Mouse (Mus musculus): ENCODE results near the gene Hoxa10.

Hoxa10 gene

DNA sequence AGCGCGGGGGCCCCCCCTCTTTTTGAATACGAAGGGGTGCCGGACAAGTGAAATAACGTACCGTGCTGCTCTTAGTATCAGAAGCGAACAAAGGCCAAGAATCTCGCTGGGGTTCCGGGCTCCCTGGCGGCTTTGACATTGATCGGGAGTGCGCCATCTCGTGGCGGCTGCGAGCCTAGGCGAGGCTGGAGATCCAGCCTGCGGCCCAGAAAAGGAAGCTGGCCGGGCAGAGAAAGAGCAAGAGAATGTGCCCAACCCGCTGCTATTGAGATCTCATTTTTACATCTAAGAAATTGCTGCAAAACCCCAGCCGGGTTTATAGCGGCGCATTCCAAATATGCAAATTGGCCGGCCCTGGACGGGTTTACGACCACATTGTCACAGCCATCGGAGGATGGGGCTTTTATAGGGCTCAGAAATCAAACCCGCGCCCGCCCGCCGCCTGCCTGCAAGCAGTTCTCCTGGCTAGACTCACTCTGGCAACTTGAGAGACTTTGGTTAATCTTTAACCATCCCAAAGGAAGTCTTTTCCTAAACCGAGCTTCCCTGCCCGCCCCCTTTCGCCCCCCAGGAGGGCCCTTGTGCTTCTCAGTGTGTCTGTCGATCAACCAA lies at the start of gene Hoxa10:
Hoxa10 (minus strand) TSS at position 466 of the 612 bp plus-strand sequence.
- DNase-seq = peak; percentile 96

DNA sequence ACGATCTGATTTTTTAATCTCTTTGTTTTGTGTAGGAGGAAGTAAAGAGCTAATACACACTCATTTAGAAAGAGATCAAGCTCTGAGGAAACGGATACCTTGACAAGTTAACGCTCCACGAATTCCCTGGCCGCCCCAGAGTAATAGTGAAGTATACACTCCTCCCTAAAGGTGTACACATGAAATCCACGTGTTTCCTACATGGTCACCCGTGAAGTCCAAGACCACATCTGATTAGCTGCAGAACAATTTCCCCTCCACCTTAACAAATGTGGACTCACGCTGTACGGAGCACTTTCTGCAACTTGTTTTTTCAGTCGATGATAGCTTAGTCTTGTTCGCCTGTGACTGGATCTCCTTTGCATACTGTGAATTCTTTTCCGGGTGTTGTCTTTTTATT lies 49.5 kb upstream of the Hoxa10 start:
- no peak for DNase-seq

DNA sequence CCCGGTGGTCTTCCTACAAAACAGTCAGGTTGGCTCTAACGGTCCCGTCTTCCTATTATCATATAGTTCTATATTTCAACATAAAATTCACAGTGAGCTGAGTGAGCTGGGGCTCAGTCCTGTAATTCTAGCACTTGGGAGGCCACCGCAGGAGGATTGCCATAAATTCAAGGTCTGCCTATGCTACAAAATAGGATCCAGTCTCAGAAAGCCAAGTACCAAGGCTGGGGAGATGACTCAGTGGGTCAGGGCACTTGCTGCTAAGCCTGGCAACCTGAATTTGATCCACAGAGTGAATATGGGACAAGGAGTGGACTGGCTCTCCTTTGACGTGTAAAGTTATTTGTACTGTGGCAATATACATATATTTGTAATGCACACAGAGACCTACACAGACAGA lies 43.2 kb upstream of the Hoxa10 start:
- DNase-seq = no peak

DNA sequence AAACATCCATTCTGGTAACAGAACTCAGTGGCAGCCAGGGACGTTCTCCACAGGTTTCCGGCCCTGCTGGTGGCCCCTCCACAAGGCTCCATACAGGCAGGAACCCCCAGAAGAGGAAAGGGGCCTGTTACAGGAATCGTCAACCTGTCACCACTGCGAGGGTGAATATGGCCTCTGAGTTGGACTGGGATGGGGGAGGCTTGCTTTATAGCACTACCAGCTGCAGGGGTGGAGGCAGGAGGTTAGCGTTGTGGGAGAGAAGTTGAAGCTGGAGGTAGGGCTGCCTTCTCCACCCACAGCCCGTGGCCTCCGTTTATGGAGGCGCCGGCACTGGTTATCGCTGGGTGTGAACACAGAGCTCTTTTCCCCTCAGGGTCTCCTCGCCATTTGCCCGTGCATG lies 40.4 kb upstream of the Hoxa10 start:
- no peak for DNase-seq

DNA sequence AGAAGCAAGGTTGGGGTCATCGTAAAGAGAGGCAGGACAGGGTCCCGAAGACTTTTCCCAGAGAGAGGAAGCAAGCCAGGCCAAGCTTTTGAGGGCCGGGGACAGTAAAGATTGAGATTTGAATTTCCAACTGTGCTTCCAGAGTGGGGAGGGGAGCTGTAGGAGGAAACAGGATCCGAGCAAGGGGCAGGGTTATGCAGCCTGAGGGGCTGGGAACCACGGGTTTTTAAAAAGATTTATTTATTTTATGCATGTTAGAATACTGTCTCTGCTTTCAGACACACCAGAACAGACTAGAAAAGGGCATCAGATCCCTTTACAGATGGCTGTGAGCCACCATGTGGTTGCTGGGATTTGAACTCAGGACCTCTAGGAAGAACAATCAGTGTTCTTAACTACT lies 36.3 kb upstream of the Hoxa10 start:
- no peak for DNase-seq

DNA sequence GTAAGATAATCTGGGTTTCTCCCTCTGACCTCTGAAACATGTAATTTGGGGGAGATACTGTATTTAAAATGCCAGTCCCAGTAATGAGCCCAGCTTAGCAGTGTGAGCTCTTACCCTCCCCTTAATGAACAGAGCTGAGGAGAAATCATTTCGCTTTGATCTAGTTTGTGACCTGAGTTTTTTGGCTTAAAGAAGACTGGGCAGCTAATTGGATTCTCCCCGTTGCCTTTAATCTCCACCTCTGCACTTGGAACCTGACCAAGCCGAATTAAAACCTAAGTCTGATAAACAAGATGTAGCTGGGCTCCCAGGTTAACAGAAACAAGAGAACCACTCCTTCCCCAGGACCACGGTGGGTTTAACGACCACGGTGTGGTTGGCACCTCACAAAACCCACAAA lies 35.7 kb upstream of the Hoxa10 start:
- DNase-seq = no peak

DNA sequence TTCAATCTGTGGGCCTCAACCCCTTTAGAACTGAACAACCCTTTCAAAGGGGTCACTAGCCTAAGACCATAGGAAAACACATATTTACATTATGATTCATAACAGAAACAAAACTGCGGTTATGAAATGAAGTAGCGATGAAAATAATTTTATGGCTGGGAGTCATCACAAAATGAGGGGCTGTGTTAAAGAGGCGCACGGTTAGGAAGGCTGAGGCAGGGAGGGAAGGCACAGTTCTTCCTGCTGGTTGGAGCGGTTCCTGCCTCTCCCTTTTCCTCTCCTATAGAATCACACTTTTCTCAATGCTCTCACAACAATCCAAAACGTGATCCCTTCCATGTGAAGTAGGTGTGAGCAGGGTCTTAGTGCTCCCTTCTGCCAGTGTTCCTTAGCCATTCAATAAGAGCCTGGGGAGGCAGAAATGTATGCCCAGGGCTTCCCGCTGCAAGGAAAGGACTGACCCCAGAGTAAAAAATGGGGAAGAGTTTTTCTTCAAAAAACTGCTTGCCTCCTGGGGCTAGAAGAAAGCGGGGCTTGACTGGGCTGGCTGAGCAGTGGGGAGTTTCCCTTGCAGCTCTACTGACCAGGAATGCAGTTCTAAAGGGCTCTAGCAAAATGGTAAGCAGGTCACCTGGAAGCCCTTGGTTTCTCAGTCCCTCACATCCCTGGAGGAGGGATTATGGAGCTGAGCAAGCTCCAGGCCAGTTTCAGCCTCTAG lies 35.1 kb upstream of the Hoxa10 start:
- DNase-seq = no peak

DNA sequence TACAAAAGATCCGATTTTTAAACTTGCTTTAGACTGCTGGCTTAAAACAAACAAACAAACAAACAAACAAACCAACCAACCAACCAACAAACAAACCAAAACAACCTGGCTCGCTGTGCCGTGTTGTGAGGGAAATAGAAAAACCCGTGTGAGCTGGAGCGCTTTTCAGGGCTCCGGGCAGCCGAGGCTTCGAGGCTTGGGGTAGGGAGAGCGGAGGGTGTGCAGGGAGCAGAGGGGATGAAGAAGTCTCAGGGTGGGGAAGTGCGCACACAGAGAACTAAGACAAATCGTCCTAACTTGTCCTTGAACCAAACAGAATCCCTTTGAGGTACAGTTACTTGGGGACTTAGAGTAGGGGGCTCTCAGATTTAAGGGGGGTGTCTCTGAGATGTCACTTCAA lies 33.9 kb upstream of the Hoxa10 start:
- DNase-seq = no peak

DNA sequence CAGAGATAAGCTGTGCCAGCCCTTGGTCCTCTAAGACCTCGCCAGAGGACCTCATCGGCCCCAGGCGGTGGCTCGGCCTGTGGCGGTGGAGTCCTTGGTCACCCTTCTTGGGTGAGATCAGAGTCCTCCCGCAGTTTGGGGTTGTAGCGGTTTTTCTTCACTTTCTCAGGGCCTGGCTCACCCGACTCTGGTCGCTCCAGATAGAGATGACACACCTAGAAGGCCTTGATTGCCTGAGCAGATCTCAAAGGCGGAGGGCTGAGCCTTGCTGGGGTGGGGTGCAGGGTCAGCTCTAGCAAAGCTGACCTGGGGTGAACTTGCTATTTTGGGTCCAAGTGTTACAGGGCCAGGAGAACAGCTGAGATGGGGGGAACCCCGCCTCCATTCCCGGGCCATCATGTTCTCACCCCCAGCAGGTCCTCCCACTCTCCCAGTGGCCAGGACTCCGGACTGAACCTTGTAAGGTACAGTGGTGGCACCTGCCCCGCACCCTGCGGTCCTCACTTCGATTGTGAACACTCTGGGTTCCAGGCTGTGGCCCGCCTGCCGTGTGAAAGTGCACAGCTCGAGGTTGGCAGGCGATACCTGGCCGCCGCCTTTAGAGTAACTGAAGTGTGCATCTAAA lies 33.1 kb upstream of the Hoxa10 start:
- DNase-seq = no peak

DNA sequence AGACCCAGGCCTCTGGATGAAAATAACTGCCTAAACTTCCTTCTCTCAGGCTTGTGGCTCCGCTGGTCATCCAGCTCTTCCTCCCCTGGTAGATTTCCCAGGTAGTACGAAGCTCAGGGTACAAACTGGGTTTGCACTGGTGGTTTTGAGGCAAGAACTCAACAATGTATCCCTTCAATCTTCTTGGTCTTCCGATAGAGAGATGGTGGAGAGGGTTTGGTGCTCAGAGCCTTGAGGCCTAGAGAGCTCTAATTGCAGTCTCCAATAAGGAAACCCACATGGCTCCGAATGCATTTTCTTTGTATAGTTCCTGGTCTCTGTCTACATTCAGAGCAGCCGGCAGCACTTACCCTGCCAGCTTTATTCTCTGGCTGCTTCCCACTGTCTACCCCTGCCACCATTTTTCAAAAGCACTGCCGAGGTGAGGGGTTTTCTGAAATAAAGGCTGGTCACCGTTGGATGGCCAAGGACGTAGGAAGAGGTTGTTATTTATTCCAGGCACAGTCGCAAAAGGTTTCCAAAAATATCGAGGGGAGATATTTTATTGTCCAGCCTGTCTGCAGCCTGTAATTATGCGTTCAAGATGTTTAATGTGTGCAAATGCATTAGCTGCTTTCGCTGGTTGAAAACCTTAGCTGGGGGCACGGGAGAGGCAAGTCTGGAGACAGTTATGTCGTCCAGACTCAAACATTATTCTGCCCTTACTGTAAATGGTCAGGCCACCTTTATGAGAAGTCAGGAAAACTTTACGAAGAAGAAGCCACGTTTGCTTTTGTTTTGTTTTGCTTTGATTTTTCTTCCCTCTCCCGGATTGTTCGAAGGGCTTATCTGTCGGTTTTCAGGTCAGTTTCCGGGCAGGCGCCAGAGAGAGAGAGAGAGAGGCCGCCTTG lies 32.4 kb upstream of the Hoxa10 start:
- DNase-seq = no peak

DNA sequence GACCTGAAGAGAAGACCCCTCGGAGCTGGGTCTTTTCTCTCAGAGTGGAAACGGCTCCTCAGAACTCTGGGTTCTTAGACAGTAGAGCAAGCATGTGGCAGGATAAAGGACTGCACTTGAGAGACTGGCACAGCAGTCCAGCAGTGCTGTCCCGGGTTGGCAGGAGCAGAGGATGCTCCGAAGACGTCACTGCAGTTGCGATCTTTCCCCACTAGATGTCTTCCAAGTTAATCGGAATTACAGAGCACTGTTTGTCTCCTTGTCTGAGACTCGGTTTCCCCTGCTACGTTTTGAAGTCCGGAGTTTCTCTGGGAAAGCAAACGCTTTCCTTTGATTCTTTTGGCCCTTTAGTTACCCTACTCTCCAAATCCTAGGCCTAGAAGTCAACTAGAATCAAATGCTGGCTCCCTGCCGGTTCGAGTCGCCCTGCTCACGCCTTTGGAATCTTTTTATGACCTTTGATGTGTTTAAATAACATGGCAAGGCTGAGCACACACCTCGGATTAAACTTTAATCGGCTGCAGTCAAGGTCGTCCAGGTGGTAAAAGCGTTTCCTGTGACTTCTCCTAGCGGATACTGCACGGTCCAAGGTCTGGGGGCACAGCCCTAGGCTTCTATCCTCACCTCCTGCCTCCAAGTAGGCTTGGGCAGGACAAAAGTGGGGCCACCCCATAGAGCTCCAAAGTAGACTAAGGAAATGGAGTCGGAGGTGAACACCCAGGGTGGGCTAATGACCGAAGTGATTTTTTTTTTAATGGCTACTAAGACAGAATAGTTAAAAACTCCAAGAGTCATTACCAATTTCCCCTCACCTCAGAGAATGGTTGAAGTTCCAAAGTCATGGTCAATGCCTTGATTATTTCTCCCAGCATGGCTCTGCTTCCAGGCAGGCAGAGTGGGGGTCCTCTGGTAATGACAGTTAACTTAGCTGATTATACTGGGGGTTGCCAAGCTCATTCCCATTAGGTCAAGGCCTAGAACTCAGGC lies 30.1 kb upstream of the Hoxa10 start:
- DNase-seq = peak; percentile 69

DNA sequence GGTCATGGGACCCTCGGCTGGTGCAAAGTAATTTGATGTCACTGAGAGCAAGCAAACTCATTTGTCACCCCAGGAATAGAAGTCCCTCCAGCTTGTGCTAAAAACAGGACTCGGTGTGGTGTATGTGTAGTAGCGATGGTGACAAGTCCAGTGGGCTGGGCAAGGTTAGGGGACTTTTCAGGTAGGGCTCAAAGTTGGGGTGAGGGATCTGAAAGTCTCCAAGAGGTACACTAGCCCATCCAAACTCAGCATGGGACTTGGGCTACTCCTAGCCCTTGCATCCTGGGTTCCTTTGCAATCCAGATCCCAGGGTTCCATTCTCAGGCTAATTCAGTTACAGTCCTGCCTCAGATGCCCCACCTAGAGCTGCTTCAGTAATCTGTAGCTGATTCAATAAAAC lies 28.1 kb upstream of the Hoxa10 start:
- DNase-seq = no peak

DNA sequence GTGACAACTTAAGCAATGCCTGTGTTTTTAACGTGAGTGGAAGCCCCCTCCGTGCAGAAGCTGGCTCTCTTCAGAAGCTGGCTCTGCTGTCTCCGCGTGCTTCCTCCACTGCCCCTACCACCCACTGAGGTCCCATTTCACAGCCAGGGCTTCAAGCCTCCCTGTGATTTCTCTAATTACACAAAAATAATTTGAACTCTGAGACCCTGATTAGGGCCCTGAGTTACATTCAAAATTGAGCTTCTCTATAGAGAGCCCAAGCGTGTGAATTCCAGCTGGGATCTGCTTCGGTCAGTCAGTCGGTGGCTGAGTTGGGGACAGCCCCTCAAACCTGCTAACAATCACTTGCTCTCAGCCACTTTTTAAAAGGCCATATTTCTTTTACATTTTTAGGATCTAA lies 27.7 kb upstream of the Hoxa10 start:
- DNase-seq = no peak

DNA sequence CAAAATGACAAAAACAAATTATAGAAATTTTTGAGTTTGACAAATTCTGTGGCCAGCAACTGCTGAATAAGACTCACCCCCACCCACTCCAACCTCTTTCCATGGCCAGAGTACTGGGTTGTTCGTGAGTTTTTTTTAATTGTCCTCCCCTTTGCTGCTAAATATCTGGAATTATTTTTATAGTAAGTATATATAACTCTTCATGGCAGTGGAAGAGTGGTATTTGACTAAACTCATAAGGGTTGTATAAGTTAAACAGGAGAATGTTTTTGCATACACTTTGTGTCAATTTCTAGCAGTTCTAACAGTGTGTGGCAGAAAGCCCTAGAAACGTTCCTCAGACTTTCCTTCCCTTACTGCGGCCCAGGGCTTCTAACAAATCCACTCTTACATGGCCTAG lies 27.0 kb upstream of the Hoxa10 start:
- no peak for DNase-seq

DNA sequence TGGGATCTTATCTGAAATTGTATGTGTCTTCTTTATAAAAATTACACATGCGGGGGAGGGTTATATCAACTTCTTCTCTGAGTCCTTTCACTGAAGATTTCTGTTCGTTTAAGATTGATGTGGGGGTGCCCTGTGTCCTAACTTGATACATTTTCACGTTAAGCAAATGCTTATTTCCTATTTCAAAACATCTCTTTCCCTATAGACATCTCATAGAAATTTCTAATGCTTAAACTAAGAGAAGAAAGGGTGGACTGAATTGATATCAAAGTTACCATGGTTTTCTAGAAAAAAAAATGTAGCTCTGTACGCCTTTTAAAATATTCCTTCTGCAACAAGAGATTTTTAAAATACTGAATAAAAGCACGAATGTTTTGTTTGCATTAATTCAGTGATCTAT lies 26.6 kb upstream of the Hoxa10 start:
- no peak for DNase-seq

DNA sequence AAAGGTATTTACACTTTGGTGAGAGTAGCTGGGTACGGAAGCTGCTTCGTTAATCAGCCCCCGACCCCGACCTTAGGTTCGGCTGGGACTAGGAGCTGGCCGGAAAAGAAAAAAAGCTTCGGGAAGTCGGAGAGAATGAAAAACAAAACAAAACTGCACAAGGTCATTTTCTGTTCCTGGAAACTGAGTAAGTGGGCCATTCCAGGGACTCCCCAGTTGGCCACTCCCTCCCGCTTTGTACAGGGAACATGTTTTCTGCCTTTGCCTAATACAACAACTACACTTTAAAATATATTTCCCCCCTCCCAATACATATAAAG lies 26.0 kb upstream of the Hoxa10 start:
- DNase-seq = no peak

DNA sequence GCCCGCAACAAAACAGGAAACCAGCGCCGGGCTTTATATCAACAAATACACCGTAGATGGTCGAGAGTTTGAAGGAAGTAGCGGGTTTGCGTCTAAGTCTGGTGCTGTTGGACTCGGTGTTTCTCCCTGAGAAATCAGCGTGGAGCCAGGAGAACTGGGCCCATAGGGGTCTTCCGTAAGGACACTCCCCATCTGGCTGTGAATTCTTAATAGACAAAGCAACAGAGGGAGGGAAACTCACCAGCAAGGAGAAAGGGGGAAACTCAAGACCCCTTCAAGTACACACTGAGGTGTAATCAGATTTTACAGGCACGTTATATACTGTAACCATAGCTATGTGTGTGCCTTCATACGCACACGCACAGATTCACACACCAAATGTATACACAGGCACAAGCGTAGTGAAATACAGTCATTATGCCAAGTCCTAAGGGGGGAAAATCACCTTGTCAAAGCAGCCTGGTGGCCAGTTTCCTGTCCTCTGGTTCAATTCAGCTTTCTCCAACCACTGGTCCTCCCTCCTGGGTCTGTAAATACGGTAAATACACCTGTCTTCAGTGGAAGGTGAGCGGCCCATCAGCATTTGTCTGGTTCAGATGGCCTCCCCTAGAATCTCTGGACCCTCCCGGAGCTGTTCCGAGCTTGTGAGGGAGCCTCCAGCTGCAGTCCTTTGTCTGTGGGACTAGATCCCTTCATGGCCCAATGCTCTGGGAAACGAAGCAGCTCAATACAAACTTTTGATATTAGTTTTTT lies 25.4 kb upstream of the Hoxa10 start:
- no peak for DNase-seq

DNA sequence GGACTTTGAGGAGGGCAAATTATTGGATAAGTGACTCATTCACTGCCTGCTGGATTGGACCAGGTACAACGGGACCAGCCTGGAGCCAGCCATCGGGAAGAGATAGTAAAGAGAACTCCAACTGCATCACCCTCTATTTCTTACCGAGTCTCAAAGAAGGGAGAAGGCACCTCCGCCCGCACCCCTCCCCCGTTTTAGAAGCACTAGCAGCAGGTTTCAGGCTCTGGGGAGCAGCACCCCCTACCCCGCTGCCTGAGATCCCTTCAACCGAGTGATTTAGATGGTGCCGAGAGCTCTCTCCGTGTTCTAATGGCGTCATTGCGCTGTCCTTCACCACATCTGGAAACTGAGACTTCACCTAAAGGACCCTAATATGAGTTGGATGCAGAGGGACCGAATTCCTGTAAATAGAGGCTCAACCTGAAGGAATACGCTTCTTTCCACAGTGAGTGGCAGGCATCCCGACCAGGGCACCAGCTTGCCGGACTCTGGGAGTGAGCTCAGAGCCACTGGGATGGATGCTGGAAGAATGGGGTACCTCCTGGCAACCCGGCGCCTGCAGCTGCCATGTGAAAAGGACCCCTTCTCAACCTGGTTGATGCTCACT lies 24.8 kb upstream of the Hoxa10 start:
- no peak for DNase-seq

DNA sequence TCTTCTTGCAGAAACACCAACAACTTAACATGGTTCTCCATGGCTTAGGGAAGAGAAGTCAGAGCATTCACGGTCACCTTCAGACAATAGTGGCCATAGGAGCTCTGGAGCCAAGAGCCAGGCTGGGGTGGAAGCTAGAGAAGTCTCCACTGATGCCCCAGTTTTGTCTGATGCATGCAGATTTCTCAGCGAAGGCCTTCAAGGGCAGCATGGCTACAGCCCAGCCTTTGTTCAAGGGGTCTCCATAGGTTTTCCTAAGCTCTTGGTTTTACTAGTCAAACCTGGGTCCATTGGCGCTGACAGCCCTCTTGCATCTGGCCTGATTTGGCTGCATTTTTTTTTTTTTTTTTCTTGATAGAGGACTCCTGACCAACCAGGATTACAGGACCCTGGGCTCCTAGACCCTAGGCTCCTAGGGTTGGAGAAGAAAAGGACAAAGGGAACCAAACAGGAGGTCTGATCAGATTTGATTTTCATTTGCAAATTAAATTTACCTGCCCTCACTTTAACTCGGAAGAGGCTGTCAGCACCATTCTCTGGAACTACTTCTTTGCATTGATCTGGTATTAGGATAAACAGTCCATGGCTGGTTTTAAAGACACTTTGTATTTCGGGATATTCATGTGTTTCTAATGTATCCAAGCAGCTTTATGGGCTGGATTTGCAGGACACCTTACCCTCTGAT lies 23.6 kb upstream of the Hoxa10 start:
- no peak for DNase-seq

DNA sequence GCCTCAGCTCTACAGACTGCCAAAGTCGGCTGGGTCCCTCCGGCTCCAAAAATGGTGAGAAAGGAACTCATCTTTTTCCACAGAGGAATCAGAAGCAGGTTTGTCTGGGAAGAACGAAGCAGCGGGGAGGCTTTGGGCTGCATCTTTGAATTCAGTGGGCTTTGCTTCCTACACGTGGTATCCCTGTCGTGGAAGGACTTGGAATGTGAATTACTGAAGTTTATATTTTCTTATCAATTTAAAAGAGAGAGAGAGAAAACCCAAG lies 22.6 kb upstream of the Hoxa10 start:
- no peak for DNase-seq

Measured in kidney, postnatal 14 days (tissue).